Mouse (Mus musculus) liver, embryonic 11.5 days (tissue): ENCODE measurements at regions not wholly inside any gene's neighbourhood (a gene's known extent, or its start where the extent isn't known, plus 50 kb on each side); places are given as distances from the start of the nearest gene placed in this dataset.

Source experiments
- ATAC-seq: fragments of 200-750 bp; cut with Nextera tagmentation; replicated peaks from 2 replicates; pipeline ENCODE4 v1.8.0; 2017; ENCODE audit warnings: moderate number of reproducible peaks, mild to moderate bottlenecking, moderate TSS enrichment, moderate library complexity; ENCODE audit not compliant: low FRiP score
- DNase-seq: peaks from one replicate; pipeline ENCODE4 v3.0.0-alpha.2; 2017; ENCODE audit warnings: low spot score
- H3K27ac ChIP-seq: fragments of 300-500 bp; sonication (generic); 2 replicates; pipeline ENCODE4 v1.5.1; 2014; ENCODE audit warnings: mild to moderate bottlenecking, low read depth, low read length, control low read depth
- H3K27me3 ChIP-seq: fragments of 300-500 bp; sonication (generic); replicated peaks from 2 replicates; pipeline ENCODE4 v1.6.1; 2014; ENCODE audit warnings: low read length, mixed read lengths; ENCODE audit not compliant: control insufficient read depth, insufficient read depth
- H3K36me3 ChIP-seq: fragments of 300-500 bp; sonication (generic); 2 replicates; pipeline ENCODE4 v1.6.1; 2014; ENCODE audit warnings: mild to moderate bottlenecking, low read length, moderate library complexity, mixed read lengths; ENCODE audit not compliant: control insufficient read depth, insufficient read depth
- H3K4me1 ChIP-seq: fragments of 300-500 bp; sonication (generic); replicated peaks from 2 replicates; pipeline ENCODE4 v1.6.1; 2014; ENCODE audit warnings: low read length, mixed read lengths; ENCODE audit not compliant: control insufficient read depth, insufficient read depth
- H3K4me2 ChIP-seq: fragments of 300-500 bp; sonication (generic); 2 replicates; pipeline ENCODE4 v1.6.1; 2014; ENCODE audit warnings: mild to moderate bottlenecking, control low read depth, moderate library complexity
- H3K4me3 ChIP-seq: fragments of 300-500 bp; sonication (generic); 2 replicates; pipeline ENCODE4 v1.5.1; 2014; ENCODE audit warnings: low read depth, low read length, control low read depth
- H3K9ac ChIP-seq: fragments of 300-500 bp; sonication (generic); 2 replicates; pipeline ENCODE4 v1.6.1; 2014; ENCODE audit warnings: low read depth, low read length, control low read depth
- H3K9me3 ChIP-seq: fragments of 300-500 bp; sonication (generic); 2 replicates; pipeline ENCODE4 v1.6.1; 2016; ENCODE audit warnings: low read length, inconsistent platforms, mixed read lengths; ENCODE audit not compliant: control insufficient read depth
- WGBS: fragments of 180-500 bp; shearing (Covaris S2); extraction: QIAGEN DNeasy Blood & Tissue Kit; methylation state at CpG from one replicate; pipeline ENCODE4 v1.1.7; 2014; 5-methylcytosine and 5-hydroxymethylcytosine counted together

DNA sequence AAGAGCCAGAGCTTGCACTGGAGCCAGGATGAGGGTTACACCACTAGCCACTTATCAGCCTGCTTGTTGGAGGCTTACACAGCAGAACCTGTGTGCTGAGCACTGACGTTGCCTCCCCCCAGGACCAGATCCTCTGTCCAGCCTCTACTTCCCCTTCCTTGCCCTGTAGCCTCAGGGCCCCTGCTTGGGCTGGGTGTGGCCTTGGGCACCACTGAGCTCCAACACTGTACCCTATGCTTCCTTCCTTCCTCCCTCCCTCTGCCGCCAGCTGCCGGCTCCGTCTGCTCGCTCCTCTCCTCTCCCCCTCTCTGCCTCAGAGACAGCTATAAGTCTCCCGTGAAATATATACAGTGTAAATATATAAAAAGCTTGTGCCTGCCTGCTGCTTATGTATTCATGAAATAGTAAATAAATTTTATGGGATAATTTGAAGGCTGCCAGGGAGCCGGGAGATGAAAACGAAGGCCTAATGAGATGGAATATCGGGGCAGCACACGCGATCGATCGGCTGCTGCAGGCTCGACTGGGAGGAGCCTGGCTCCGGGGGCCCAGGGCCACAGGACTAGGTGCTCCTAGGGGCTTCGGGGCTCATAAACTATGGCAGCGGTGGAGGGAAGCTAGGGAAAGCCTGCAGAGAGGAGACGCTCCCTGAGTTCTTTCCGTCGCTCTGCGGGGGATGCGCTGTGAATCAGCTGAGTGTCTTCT, 135.6 kb downstream of the Rbm19 start:
- WGBS: 13% methylated on average over 22 of the region's 22 CpGs
- Histone ChIP-seq H3K27me3 (peaks cover 33% of the 10 kb centered on the region), H3K4me2 (peak overlapping the region; percentile 55), H3K36me3 (no peaks in the 10 kb centered on the region), H3K27ac (no peak overlapping the region), H3K4me1 (no peaks in the 10 kb centered on the region), H3K4me3 (peak overlapping the region; percentile 7; the same call in 1 of the 2 replicates), H3K9me3 (no peaks in the 10 kb centered on the region), H3K9ac (no peak overlapping the region)
- ATAC-seq (no peak), DNase-seq (no peak)

DNA sequence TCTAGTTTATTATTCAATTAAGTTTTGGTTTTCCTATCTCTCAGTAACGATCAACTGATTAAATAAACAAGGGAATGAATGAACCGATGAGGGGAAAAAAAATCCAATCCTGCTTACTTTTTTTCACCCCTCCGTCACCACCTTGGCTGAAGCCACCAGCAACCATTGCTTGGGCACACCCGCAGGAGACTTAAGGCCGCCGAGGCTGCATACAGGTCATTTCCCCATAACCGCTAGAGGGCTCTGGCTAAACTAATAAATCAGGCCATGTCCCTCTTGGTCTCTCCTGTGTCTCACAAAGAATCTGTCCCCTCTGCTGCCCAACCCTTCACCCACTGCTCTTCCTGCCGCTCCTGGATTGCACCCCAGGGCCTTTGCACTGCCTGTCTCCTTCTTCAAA, 136.3 kb downstream of the Rbm19 start:
- Histone ChIP-seq H3K9ac (no peak overlapping the region), H3K27ac (no peak overlapping the region), H3K9me3 (no peaks in the 10 kb centered on the region), H3K4me3 (no peak overlapping the region), H3K36me3 (no peaks in the 10 kb centered on the region), H3K4me1 (no peaks in the 10 kb centered on the region), H3K27me3 (peaks cover 33% of the 10 kb centered on the region), H3K4me2 (peak overlapping the region; percentile 55; the same call in 1 of the 2 replicates)
- DNase-seq: no peak
- ATAC-seq: no peak; the same call in 1 of the 2 replicates
- 11% methylated on average over 8 of the region's 8 CpGs for WGBS

DNA sequence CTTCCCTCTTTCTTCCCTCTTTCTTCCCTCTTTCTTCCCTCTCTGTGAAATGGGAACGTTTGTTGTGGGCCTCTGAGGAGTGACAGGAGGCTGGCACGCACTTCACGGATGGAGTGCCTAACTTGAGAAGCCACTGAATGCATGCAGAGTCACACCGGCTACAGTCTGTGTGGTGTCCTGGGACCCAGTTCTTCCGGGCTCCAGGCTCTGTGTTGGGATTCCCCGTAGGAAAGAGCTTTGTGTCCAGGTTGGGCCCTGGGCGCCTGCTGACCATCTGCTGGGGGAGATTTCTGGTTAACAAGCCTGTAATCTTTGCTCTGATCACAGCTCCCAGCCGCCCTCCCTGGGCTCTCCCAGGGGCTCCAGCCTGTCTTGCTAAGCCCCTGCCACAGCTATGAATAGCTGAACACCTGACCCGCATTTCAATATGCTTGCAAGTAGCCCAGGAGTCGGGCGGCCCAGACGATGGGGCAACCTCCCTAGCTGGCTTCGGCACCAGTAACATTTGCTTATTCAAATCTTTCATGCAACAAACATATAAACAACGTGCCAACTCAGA, 146.5 kb downstream of the Rbm19 start:
- DNase-seq (no peak), ATAC-seq (no peak)
- H3K36me3 ChIP-seq: no peaks in the 10 kb centered on the region
- H3K27ac ChIP-seq: no peak overlapping the region
- 50% methylated on average over 14 of the region's 14 CpGs for WGBS
- no peaks in the 10 kb centered on the region for H3K9me3 ChIP-seq
- no peak overlapping the region for H3K4me2 ChIP-seq
- H3K27me3 ChIP-seq: peaks cover 33% of the 10 kb centered on the region
- H3K4me3 ChIP-seq: no peak overlapping the region
- H3K9ac ChIP-seq: no peak overlapping the region
- no peaks in the 10 kb centered on the region for H3K4me1 ChIP-seq

DNA sequence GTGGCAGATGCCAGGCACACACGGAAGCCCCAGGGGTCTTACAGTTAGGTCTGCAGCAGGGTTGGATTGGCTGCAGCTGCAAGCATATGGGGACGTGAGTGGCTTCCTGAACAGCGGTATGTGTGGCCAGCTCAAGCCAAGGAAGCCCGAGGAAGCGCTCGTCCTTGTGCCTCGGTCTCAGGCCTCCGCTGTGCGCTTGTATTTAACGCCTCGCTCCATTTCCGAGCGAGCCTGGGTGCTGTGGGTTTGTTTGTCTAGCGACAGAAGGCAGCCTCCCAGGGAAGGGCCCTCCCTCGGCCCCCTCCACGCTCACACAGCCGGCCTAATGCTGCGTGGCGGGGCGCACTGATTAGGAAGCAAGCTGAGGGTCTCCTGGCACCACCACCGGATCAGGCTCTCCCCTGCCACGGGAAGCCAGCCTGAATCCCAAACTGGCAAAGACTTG, 153.2 kb downstream of the Rbm19 start:
- no peak for ATAC-seq
- Histone ChIP-seq H3K27me3 (peaks cover 32% of the 10 kb centered on the region), H3K9ac (no peak overlapping the region), H3K27ac (no peak overlapping the region), H3K4me1 (no peaks in the 10 kb centered on the region), H3K9me3 (no peaks in the 10 kb centered on the region), H3K4me3 (no peak overlapping the region), H3K4me2 (peak overlapping the region; percentile 40; the same call in 1 of the 2 replicates), H3K36me3 (no peaks in the 10 kb centered on the region)
- DNase-seq: no peak
- WGBS: 10% methylated on average over 22 of the region's 22 CpGs

DNA sequence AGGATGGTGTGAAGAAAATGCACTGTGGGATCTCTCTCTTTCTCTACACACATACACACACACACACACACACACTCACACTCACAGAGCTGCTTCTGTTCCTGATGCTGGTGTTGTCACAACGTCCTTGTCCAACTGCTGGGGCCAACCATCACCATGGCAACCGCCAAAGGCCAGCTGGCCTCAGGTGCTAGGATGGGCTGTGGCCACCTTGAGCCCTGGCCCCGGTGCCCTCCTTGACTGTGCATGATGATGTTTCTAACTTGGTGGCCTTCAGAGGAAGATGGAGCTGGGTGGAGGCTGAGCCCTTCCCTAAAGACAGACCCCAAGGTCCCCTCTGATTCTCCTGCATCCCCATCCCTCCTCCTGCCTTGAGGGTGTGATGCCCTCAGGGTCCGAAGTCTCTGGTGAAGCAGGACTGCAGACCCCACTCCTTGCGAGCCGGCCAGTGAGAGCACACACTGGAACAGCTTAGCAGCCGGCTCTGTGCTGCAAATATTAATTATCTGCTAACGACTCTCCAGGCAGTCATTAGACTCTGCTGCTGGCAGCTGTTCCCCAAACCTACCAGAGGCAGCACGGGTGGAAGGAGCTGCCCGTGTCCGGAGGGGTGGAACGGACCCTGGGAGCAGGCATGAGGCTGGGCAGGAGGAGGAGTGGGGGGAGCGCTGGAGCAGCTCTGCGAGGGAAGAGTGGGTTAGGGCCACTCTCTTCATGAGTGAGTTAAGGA, 154.8 kb downstream of the Rbm19 start:
- DNase-seq (no peak), ATAC-seq (no peak)
- H3K4me2 ChIP-seq: no peak overlapping the region
- H3K27me3 ChIP-seq: peaks cover 32% of the 10 kb centered on the region
- H3K9ac ChIP-seq: no peak overlapping the region
- H3K36me3 ChIP-seq: no peaks in the 10 kb centered on the region
- H3K27ac ChIP-seq: no peak overlapping the region
- H3K4me1 ChIP-seq: no peaks in the 10 kb centered on the region
- H3K9me3 ChIP-seq: no peaks in the 10 kb centered on the region
- WGBS: 54% methylated on average over 14 of the region's 14 CpGs
- no peak overlapping the region for H3K4me3 ChIP-seq

DNA sequence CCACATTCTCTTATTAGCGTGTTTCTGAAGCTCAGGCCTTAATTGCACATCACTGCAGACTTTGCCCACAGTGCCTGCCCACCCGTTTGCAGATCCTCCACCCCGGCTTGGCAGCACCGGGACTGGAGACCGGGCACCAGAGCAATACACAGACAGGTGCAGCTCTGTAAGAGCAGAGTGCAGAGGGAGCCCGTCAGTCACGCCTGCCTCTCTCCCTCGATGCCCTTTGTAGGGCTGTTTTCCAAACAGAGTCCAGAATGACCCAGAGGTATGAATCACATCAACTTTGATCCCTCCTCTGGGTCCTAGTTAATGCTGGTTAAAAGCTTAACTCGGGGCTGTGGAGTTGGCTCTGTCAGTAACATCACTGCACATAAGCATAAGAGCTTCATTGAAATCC, 155.3 kb upstream of the Lhx5 start:
- ATAC-seq: no peak
- WGBS: 74% methylated on average over 9 of the region's 9 CpGs
- Histone ChIP-seq H3K36me3 (no peaks in the 10 kb centered on the region), H3K9me3 (no peaks in the 10 kb centered on the region), H3K4me2 (no peak overlapping the region), H3K4me1 (peaks cover 9% of the 10 kb centered on the region), H3K9ac (no peak overlapping the region), H3K27me3 (peaks cover 42% of the 10 kb centered on the region), H3K4me3 (no peak overlapping the region), H3K27ac (no peak overlapping the region)
- no peak for DNase-seq

DNA sequence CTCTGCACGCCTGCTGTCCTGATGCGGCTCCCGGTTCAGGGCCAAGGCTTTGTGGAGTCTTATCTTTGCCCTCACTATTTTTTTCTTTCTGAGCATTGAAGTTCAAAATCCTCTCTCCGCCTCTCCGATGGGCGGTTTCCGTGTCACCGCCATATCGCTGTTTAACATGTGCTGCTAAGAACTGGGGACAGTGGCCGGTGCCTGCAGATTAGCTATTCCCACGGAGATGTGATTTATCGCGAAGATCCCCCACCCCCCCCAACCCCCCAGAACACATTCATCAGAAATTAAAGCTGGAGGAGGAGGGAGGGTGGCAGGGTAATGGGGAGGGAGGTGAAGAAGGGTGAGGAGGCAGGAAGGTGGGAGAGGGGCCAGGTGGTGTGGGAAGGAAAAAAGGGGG, 151.2 kb upstream of the Lhx5 start:
- H3K4me3 ChIP-seq: no peak overlapping the region
- no peaks in the 10 kb centered on the region for H3K36me3 ChIP-seq
- no peak for DNase-seq
- no peak; the same call in 1 of the 2 replicates for ATAC-seq
- 0 out of 2 replicates have a peak overlapping the region, but pooled peaks have one; percentile 4 for H3K4me2 ChIP-seq
- no peak overlapping the region for H3K27ac ChIP-seq
- under 1% methylated on average over 13 of the region's 13 CpGs for WGBS
- peaks cover 9% of the 10 kb centered on the region for H3K4me1 ChIP-seq
- H3K27me3 ChIP-seq: peaks cover 64% of the 10 kb centered on the region
- H3K9ac ChIP-seq: no peak overlapping the region
- H3K9me3 ChIP-seq: no peaks in the 10 kb centered on the region

DNA sequence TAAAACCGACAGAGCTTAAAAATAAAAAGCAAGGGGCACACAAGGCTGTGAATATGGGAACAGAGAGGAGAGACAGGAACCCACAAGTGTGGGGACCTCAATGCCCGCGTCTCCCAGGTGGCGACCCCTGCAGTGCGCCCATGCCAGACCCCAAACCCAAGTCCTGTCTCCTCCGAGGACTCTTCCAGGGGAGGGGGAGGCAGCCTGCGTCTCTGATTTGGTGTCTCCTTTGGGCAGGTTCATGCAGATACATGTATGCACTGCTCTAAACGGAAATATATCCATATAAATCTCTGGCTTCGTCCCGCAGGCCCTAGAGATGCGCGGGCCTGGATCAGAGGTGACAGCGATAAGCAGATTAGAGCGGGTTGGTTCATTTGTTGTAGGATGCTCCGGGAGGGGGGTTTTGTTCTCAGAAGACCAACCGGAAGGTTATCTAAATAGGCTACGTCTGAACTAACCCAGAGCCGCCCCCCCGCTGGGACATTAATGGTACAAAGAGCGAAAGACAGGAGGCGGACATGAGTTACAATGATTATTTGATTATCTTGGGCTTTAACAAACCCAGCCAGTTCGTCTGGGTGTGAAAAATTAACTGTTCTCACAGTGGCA, 150.4 kb upstream of the Lhx5 start:
- Histone ChIP-seq H3K27ac (no peak overlapping the region), H3K9ac (no peak overlapping the region), H3K27me3 (peaks cover 71% of the 10 kb centered on the region), H3K4me1 (peaks cover 9% of the 10 kb centered on the region), H3K9me3 (no peaks in the 10 kb centered on the region), H3K36me3 (no peaks in the 10 kb centered on the region), H3K4me3 (no peak overlapping the region), H3K4me2 (peak overlapping the region; percentile 25; the same call in 1 of the 2 replicates)
- 4% methylated on average over 22 of the region's 22 CpGs for WGBS
- ATAC-seq: no peak
- no peak for DNase-seq
